Mouse (Mus musculus): ENCODE measurements around the gene Osbpl11. TPM values are rescaled to one million over a fixed set of nuclear protein-coding genes. Genes with fewer than 3 reads are reported as not detected.

Osbpl11 gene
- total RNA-seq, 2 experiments from 2014 or later = 22.9 to 23.2 TPM

- no peak for DNase-seq
- intact Hi-C loops (cut with DNase I) = no loop called here
Observed at GRCm38 (mm10) chr16:33234128-33234527, 49.3 kb downstream of the Osbpl11 start.

GRCm38 (mm10) chr16:33236151-33236550 is 51.3 kb downstream of the Osbpl11 start:
- DNase-seq = no peak
- intact Hi-C loops (cut with DNase I) = no loop called here

- intact Hi-C loops (cut with DNase I) = no loop called here
- no peak for DNase-seq
Observed at GRCm38 (mm10) chr16:33239305-33239704, 54.4 kb downstream of the Osbpl11 start.

GRCm38 (mm10) chr16:33242046-33242445 is 57.2 kb downstream of the Osbpl11 start:
- intact Hi-C loops (cut with DNase I) = loop anchor here (5.0 kb wide), 1 partner anchor 40 kb away; no protein-coding TSS in a partner anchor
- DNase-seq = no peak

GRCm38 (mm10) chr16:33244136-33244691 is 59.3 kb downstream of the Osbpl11 start:
- no peak for DNase-seq
- intact Hi-C loops (cut with DNase I) = loop anchor here (5.0 kb wide), 1 partner anchor 42 kb away; no protein-coding TSS in a partner anchor

GRCm38 (mm10) chr16:33244933-33245470 is 60.1 kb downstream of the Osbpl11 start:
- intact Hi-C loops (cut with DNase I) = loop anchor here (5.0 kb wide), 1 partner anchor 43 kb away; no protein-coding TSS in a partner anchor
- DNase-seq = no peak

- intact Hi-C loops (cut with DNase I) = no loop called here
- no peak for DNase-seq
Observed at GRCm38 (mm10) chr16:33246526-33246925, 61.7 kb downstream of the Osbpl11 start.

- no peak for DNase-seq
- intact Hi-C loops (cut with DNase I) = no loop called here
Observed at GRCm38 (mm10) chr16:33247006-33247405, 62.1 kb downstream of the Osbpl11 start.

- peak; percentile 16 to 39 for DNase-seq
- intact Hi-C loops (cut with DNase I) = no loop called here
Observed at GRCm38 (mm10) chr16:33250651-33251120, 65.8 kb downstream of the Osbpl11 start.

- intact Hi-C loops (cut with DNase I) = no loop called here
- peak; percentile 95 to 96 for DNase-seq
Observed at GRCm38 (mm10) chr16:33251194-33252051, 66.6 kb downstream of the Osbpl11 start, which contains the start of gene Snx4. Gene Snx4 (plus strand): TSS chr16:33251442.

- intact Hi-C loops (cut with DNase I) = no loop called here
- DNase-seq = no peak
Observed at GRCm38 (mm10) chr16:33255601-33256000, 70.7 kb downstream of the Osbpl11 start.

- intact Hi-C loops (cut with DNase I) = no loop called here
- no peak for DNase-seq
Observed at GRCm38 (mm10) chr16:33258530-33258929, 73.7 kb downstream of the Osbpl11 start.

GRCm38 (mm10) chr16:33259824-33260223 is 75.0 kb downstream of the Osbpl11 start:
- intact Hi-C loops (cut with DNase I) = no loop called here
- DNase-seq = no peak

- intact Hi-C loops (cut with DNase I) = no loop called here
- no peak for DNase-seq
Observed at GRCm38 (mm10) chr16:33260825-33261224, 76.0 kb downstream of the Osbpl11 start.

GRCm38 (mm10) chr16:33261584-33262061 is 76.8 kb downstream of the Osbpl11 start:
- peak; percentile 22 to 37 for DNase-seq

GRCm38 (mm10) chr16:33262096-33262495 is 77.2 kb downstream of the Osbpl11 start:
- no peak for DNase-seq
- intact Hi-C loops (cut with DNase I) = no loop called here

More at GRCm38 (mm10) chr16:33261584-33262061, 76.8 kb downstream of the Osbpl11 start:
- intact Hi-C loops (cut with DNase I) = no loop called here

GRCm38 (mm10) chr16:33267616-33268253 is 82.9 kb downstream of the Osbpl11 start:
- intact Hi-C loops (cut with DNase I) = no loop called here
- DNase-seq = no peak

GRCm38 (mm10) chr16:33271824-33272223 is 87.0 kb downstream of the Osbpl11 start:
- DNase-seq = no peak
- intact Hi-C loops (cut with DNase I) = no loop called here

GRCm38 (mm10) chr16:33283079-33283478 is 98.2 kb downstream of the Osbpl11 start:
- intact Hi-C loops (cut with DNase I) = no loop called here
- DNase-seq = no peak

GRCm38 (mm10) chr16:33288536-33288935 is 103.7 kb downstream of the Osbpl11 start:
- intact Hi-C loops (cut with DNase I) = no loop called here
- DNase-seq = no peak
